Mouse (Mus musculus) liver, postnatal 0 days (tissue): ENCODE measurements around the gene Abat.

ENCODE experiments used
- CTCF ChIP-seq: sonication (generic); IDR thresholded peaks from 2 replicates; pipeline ENCODE4 v1.5.1; 2016; ENCODE audit warnings: antibody characterized with exemption, low read depth
- EP300 ChIP-seq: IDR thresholded peaks from 2 replicates; pipeline ENCODE4 v1.6.1; 2016; ENCODE audit warnings: antibody characterized with exemption, low read depth, mild to moderate bottlenecking

GRCm38 (mm10) chr16:8514180-8514579, 951 bp downstream of the Abat start:
- TF ChIP-seq CTCF: no peak
- TF ChIP-seq EP300: no peak
